Mouse (Mus musculus) liver, adult 2 months (tissue): Measurements from ENCODE around the gene Ythdf2.

Source experiments
- CTCF ChIP-seq: fragments of 200-500 bp; IDR thresholded peaks from 2 replicates; pipeline ENCODE4 v1.5.1; 2011; ENCODE audit warnings: low read depth, low read length, control low read depth
- POLR2A ChIP-seq: fragments of 200-500 bp; IDR thresholded peaks from 2 replicates; pipeline ENCODE4 v1.6.1; 2011; ENCODE audit warnings: low read length, control low read depth; ENCODE audit not compliant: insufficient read depth; ENCODE audit errors: extremely low read depth

- TF ChIP-seq CTCF: no peak
- no peak for TF ChIP-seq POLR2A
Observed at GRCm38 (mm10) chr4:132138640-132139039, 73.5 kb downstream of the Ythdf2 start.
